ENCODE assay signal across 11 mouse cellular contexts in the genomic region with DNA sequence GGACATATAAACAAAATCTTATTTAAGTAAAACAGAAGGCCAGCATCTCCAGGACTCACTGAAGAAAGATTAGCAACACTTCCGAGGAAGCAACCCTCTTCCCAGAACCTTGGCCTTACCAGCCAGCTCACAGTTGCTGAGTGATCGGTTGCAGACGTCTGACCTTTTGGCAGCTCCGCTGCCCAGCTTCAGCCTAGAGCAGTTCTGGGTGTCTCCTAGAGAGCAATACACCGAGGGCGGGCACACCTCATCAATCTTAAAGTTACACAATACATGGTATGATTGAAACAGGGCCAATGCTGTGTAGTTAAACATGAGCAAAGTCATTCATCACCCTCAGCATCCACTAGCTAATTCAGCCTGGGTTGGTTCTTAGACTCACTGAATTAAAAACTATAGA.
A peak's percentile ranks its signal among the peaks of the same experiment; 100 is the strongest.
DNase-seq lines count a peak whose midpoint lies in the region; ATAC-seq lines count a peak whose summit lies in the region.
"Had no signal": no experiment of that assay in that cellular context is flagged by ENCODE, and none has a peak within 500 bp of the region (broad histone marks: within the 10 kb centered on the region; RNA-seq: fewer than 3 reads in every experiment).

No protein-coding gene starts in this region.

- intact Hi-C loops in left cerebral cortex, postnatal 4 days (cut with DNase I): no loop called here

- ATAC-seq in activated CD4-positive, CD25-positive, alpha-beta regulatory T cell, adult 4 months: no peak
- ATAC-seq: inflammation-experienced regulatory T-cells, adult 6 months had no signal

- DNase-seq in NIH3T3 (ENCODE audit: low read depth): peak; percentile 18
- DNase-seq in adrenal gland, adult 8-10 months: peak; percentile 39
- peak; percentile 46 for DNase-seq in forelimb bud, embryonic 11.5 days (ENCODE audit: low read depth, low spot score)
- DNase-seq in lung, postnatal 25 days (ENCODE audit: low spot score): peak; percentile 47
- DNase-seq in kidney, postnatal 14 days: no peak
- DNase-seq in left cerebral cortex, postnatal 4 days: no peak
- DNase-seq: cerebellum, adult 18-20 months; right cerebral cortex, postnatal 25 days; thymus, adult 18-20 months had no signal

Comparison
In these comparisons a context has a peak if more than half of its experiments do, and no peak if none do; other contexts are left out.
1. DNase-seq: peak in NIH3T3 (single experiment), adrenal gland, adult 8-10 months (single experiment), forelimb bud, embryonic 11.5 days (single experiment) and lung, postnatal 25 days (single experiment); none in kidney, postnatal 14 days (single experiment) and left cerebral cortex, postnatal 4 days (single experiment).